Mouse (Mus musculus) adrenal gland, adult 2 months (tissue): ENCODE data around the gene Nqo1. TPM values are rescaled to one million over a fixed set of nuclear protein-coding genes. Genes with fewer than 3 reads are reported as not detected.
A peak's percentile ranks its signal among the peaks of the same experiment; 100 is the strongest.

ENCODE experiments used
- DNase-seq: peaks from one replicate; pipeline ENCODE4 v3.0.0; 2021
- long read RNA-seq: library from polyadenylated mRNA; stranded (forward); transcript quantifications from one replicate; pipeline ENCODE4 v2.0.0, GENCODE M21; 2021
- polyA plus RNA-seq: library from polyadenylated mRNA; depleted of rRNA; stranded (reverse); fragments of >200 nt; gene quantifications from 2 replicates; pipeline ENCODE4 v1.2.3, GENCODE M21; 2012; rRNA removed
- total RNA-seq, 2 experiments: library from RNA; stranded (reverse); gene quantifications; 2 replicates each; pipeline ENCODE4 v1.2.3; 2021

The Nqo1 gene
- total RNA-seq (1 to 10 TPM; 5.4 to 5.6 TPM), polyA plus RNA-seq (1.5 and 1.6 TPM in 2 replicates)
- long read RNA-seq, partial matches to known transcripts = 0 of 2 reads
- long read RNA-seq, other reads (novel, unspliced or antisense) = 1 of 2 reads

- peak; percentile 88 for DNase-seq
Measured at GRCm38 (mm10) chr8:107403038-107403781, at the start of gene Nqo1. Nqo1 (minus strand) TSS chr8:107403206.

DNA sequence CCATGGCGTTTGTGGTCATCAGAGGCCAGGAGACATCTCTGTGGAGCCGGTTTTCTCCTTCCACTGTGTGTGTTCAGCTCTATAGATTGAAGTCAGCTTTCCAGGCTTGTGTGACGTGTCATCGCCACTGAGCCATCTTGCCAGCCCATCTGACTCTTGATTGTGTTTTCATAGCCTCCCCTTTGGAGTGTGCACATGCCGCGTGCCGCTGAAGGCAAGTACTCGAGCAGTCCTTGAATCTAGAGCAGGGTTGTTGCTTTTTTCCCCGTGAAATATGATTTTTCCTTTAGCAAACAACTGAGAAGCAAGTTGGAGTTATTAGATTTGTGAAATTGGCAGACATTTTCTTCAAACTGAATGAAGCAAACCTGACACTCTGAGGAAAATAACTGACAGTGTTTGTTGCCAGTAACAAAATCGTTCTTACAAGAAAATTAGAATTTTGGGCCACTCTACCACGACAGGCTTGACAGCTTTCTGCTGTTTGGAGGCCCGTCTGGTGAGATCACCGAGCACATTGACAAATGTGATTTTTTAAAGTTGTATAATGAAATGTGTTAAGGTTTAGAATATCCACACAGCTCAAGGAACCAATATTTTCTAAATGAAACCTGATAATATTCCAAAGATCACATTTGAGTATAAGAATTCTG lies 48.5 kb upstream of the Nqo1 start:
- no peak for DNase-seq

DNA sequence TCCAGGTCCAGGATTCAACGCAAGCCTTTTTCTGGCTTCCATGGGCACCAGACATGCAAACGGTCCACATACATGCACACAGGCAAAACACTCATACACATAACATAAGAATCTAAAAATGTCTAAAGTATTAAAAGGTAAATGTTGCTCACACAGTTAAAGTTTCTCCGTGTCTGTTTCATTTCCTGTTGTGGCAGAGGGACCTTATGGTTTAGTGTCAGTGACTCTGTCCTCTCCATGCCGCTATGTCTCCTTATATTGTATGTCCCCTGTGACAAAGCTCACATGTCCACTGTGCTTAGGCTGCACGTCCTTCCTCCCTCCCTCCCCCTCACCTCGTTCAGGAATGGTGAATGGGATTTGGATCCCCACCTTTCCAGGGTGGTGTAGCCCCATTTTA lies 46.6 kb upstream of the Nqo1 start:
- DNase-seq = no peak

DNA sequence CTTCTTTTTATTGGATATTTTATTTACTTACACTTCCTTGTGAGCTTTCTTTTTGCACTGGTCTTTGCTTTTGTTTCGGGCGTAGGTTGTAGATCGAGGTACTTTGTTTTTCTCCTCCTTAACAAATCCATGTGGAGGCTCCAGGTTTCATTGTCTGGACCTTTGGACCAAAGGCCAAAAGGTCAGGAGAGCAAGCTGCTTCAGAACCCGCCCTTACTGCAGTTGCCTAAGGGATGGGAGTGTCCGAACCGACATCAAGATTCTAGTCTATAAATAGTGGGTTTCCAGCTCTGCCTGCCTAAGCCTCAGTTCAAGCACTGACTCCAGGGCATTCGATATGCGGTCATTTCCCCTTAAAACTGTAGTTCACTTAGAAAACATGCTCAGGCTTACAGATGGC lies 46.1 kb upstream of the Nqo1 start:
- DNase-seq = no peak

DNA sequence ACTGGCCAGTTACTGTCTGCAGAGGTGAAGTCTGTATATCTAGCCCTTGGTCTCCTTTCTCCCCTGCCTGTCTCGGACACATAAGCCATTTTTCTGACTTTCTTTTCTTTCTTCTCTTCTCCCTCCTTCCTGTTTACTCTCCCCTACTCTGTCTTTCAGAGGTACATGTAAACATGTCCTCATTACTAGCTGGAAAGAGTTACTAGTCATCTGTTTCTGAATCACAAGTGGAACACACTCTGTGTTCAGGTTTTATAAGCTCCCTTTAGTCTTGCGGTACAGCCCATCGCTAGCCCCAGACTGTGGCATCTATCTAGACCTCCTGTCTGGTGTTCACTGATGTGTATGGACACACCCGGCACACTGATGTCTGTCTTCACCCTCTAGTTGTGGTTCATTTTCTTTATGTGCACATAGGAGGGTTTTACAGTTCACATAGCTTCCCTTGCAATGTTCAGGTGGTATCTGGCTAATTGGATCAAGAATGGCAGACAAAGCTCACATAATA lies 45.4 kb upstream of the Nqo1 start:
- no peak for DNase-seq

DNA sequence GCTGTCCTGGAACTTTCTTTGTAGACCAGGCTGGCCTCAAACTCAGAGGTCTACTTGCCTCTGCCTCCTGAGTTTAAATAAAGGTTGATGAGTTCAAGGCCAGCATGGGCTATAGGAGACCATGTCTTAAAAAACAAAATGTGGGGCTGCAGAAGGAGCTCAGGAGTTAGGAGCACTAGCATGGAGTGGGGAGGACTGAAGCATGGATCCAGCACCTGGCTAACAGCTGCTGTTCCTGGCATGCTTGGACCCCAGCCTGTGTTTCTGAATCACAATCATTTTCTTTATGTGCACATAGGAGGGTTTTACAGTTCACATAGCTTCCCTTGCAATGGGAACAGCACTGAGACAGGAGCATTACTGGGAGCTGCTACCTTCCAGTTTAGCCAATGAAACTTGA lies 44.7 kb upstream of the Nqo1 start:
- DNase-seq = no peak

DNA sequence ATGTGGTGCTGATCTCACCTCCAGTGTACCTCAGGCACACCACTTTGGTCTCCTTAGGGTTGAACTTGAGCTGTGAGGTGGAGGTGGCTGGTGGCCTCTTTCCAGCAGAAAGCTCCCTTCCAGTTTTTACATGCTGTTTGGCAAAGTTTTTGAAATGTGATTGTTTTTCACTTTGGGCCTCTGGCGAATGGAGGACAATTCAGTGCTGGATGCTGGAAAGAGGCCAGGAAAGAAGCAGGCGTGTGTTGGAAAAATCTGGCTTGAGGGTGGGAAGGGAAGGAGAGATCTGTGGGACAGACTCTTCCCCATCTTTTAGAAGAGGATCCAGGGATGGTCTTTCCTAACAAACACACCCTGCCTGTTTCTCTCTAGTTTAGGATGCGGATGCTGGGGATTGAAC lies 41.6 kb upstream of the Nqo1 start:
- DNase-seq = no peak

- no peak for DNase-seq
Measured at GRCm38 (mm10) chr8:107439880-107440625, 37.0 kb upstream of the Nqo1 start.

GRCm38 (mm10) chr8:107437711-107438110 lies 34.7 kb upstream of the Nqo1 start:
- no peak for DNase-seq

DNA sequence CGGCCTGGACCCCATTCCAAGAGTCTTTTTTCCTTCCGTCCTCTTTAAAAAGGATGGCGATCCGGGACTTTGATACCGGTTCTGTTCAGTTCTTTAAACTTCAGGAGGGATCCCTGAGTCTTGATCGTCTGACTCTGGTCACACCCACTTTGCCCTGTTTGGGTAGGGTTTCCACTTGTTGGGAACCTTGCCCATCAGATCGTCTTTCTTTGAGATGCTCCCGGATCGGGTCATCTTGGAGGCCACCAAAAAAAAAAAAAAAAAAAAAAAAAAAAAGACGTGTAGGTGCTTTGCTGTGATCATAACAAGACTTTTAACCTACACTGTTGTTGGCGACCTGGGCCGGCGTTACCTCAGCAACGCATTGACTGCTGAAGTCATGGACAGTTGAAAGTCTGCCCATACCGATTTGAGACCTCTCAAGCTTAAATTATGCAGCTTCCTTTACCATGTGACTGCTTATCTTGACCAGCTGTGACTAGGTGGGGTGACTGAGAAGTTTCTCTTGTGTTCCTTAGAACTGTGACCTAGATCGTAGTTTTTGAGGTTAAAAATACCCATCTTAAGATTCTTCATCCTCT lies 33.9 kb upstream of the Nqo1 start:
- no peak for DNase-seq

DNA sequence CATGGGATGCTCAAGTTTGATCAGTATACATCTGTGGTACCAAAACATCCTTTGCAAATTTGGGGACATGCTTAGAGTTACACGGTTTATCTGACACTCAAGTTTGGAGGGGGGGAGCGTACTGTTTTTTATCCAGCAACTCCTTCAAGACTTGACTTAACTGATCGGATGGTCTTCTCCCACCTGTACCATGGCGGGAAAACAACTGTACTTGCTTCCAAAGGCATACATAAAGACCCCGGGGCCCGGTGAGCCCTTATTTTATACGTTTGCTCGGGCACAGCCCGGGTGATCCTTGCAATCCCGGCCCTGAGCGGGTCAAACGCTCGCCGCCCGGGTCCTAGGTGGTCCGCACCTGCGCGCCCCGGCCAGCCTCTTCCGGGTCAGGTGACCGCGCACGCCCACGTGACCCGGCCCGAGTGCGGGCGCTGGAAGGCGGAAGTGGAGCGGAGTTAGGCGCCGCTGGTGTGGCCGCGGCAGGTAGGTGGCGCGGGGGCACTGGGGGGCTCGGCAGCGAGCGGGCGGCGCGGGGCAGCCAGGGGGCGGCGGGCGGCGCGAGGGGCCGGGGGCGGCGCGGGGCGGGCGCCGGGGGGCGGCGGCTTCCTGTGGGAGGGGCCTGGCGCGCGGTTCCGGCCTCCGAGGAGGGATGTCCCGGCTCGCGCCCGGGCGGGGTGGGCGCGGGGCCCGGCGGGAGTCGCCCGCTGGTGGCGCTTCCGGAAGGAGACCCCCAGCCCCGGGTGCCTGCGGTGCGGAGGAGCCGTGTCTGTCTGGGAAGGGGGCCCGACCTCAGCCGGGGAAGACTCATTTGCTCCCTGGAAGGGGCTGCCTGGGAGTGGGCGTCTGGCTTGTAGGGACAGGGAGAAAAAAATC lies 33.2 kb upstream of the Nqo1 start, which contains the start of gene Wwp2:
Gene Wwp2 (plus strand): TSS at position 404 of the 870 bp plus-strand sequence.
- DNase-seq = peak; percentile 85

DNA sequence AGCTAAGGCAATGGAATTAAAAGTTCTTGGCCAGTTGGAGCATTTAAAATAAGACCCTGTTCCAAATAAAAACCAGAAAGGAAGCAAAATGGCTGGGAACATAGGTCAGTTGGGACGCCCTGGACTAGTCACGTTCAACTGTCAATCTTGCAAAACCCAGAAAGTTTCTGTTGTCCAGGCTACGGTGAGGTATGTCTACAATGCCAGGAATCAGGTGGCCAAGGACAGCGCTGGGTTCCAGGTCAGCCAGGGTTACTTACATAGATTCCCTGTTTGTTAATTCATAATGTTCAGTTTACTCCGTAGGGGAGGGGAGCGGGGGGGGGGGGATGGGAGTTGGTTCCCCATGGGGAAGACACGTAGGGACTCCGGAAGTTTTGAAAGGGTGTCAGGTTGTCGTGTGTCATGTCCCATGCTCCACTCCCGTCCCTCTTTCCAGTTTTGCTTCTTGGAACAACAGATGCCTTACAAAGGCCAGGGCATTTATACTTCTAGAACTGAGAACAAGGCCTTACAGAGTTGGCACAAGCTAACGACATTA lies 32.5 kb upstream of the Nqo1 start:
- DNase-seq = no peak

DNA sequence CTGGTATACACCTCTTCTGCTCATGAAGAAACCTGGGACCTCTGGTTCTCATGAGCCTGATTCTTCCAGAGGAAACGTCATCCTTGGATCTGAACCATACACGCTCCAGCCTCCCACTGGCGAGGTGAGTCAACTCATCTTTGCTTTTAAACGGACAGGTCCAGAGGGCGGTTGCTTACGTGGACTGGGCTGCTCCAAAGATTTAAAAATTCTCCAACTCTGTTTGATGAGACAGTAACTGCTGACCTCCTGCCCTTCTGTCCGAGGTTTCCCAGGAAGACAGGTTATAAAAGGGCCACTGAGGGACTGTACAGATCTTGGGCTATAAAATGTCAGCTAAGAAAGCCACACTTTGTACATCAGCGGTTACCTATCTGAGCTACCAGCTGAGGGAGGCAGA lies 27.8 kb upstream of the Nqo1 start:
- no peak for DNase-seq

DNA sequence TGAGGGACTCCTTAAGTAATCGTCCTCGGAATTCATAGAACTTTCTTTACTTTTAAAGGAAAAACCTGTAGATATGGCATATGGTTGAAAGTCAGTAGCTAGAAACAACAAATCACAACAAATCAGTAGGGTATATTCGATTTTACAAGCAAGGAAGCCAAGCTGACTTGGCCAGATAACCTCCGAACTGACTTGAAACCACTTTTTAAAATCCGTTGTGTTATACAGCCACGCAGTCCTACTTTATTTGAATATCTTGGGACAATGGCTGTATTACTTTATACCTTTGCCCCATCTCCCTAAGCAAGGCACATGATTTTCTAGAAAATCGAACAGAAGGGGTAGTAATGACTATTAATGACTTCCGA lies 22.2 kb upstream of the Nqo1 start:
- DNase-seq = no peak

GRCm38 (mm10) chr8:107424597-107425229 lies 21.7 kb upstream of the Nqo1 start, which contains the start of gene Nob1:
Nob1 (minus strand) TSS chr8:107425051.
- peak; percentile 98 for DNase-seq

DNA sequence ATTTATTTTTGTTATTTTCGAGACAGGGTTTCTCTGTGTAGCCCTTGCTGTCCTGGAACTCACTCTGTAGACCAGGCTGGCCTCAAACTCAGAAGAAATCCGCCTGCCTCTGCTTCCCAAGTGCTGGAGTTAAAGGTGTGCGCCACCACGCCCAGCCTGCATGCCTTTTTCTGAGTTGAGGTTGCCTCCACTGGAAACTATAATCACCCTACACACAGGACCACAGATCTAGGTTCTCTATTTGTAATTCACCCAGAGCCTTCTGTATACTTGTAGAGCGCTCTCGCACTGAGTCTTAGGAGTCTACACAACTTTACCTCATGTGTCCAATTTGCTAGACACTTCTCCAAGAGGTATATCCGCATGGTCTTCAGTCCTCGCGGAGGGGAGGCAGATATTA lies 21.2 kb upstream of the Nqo1 start:
- peak; percentile 9 for DNase-seq

DNA sequence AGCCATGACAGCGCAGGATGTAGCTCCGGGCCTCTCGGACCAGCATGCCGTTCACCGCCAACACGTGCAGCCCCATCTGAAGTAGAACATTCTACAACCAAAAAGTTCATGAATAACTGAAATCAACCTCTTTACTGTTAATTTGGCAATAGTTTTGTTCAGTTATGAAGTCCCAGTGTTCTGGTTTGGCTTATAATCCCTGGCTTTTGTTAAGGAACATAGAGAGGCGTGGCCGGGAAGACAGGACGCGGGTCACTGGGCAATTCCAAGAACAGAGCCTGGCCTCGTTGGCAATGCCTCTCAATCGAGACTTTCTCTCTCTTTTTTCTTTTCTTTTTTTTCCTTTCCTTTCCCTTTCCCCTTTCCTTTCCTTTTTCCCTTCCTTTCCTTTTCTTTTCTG lies 14.0 kb upstream of the Nqo1 start:
- DNase-seq = no peak

- no peak for DNase-seq
Measured at GRCm38 (mm10) chr8:107413881-107414280, 10.9 kb upstream of the Nqo1 start.

- DNase-seq = no peak
Measured at GRCm38 (mm10) chr8:107412552-107412951, 9.5 kb upstream of the Nqo1 start.

DNA sequence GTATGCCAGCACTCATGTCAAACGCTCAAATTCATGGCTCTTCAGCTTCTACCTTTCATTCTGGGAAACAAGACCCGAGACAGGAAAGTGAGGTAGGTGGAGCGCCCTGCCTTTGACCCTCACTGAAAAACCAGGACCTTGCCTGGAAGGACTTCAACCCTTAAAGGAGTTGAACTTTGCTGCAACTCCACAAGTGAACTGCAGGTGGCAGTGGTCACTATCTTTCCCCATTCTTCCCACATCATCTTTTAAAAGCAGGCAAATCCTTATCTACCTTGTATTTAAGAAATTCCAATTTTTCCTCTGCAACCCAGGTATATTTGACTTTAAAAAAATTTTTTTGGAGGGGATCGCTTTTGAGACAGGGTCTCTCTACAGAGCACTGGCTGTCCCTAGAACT lies 8.4 kb upstream of the Nqo1 start:
- no peak for DNase-seq
